Mouse (Mus musculus) heart, embryonic 14.5 days (tissue): ENCODE results near the gene 1700023F06Rik. TPM values are rescaled to one million over a fixed set of nuclear protein-coding genes. Genes with fewer than 3 reads are reported as not detected.
A peak's percentile ranks its signal among the peaks of the same experiment; 100 is the strongest.

ENCODE experiments used
- ATAC-seq: fragments of 200-750 bp; cut with Nextera tagmentation; 2 replicates; pipeline ENCODE4 v1.8.0; 2017; ENCODE audit warnings: low read depth, moderate TSS enrichment; ENCODE audit not compliant: insufficient number of reproducible peaks, insufficient read depth, low FRiP score
- H3K27ac ChIP-seq, 2 experiments: fragments of 200-500 bp in 1 of 2; fragments of 300-500 bp in 1 of 2; sonication (generic) in 1 of 2; replicated peaks in 1 of 2; 2 replicates each; pipeline ENCODE4 v1.5.1; 2012 to 2014; ENCODE audit warnings: low read depth in 2 of 2, low read length in 2 of 2, control low read depth in 1 of 2, mild to moderate bottlenecking in 1 of 2, mixed read lengths in 1 of 2; ENCODE audit not compliant: control insufficient read depth in 1 of 2, insufficient read depth in 1 of 2
- H3K27me3 ChIP-seq: fragments of 300-500 bp; sonication (generic); 2 replicates; pipeline ENCODE4 v1.6.1; 2014; ENCODE audit warnings: mild to moderate bottlenecking, low read length, control low read depth; ENCODE audit not compliant: control insufficient read depth, insufficient read depth
- H3K36me3 ChIP-seq: fragments of 300-500 bp; sonication (generic); 2 replicates; pipeline ENCODE4 v1.6.1; 2014; ENCODE audit warnings: mild to moderate bottlenecking, control low read depth, low read length, mixed read lengths; ENCODE audit not compliant: control insufficient read depth, insufficient read depth
- H3K4me1 ChIP-seq, 2 experiments: fragments of 200-500 bp in 1 of 2; fragments of 300-500 bp in 1 of 2; sonication (generic) in 1 of 2; 2 replicates each; pipeline ENCODE4 v1.6.1; 2012 to 2014; ENCODE audit warnings: low read length in 2 of 2, control low read depth in 1 of 2, mixed read lengths in 1 of 2; ENCODE audit not compliant: control insufficient read depth in 2 of 2, insufficient read depth in 2 of 2
- H3K4me2 ChIP-seq: fragments of 300-500 bp; sonication (generic); 2 replicates; pipeline ENCODE4 v1.6.1; 2014; ENCODE audit warnings: mild to moderate bottlenecking, low read length
- H3K4me3 ChIP-seq, 2 experiments: fragments of 200-500 bp in 1 of 2; fragments of 300-500 bp in 1 of 2; sonication (generic) in 1 of 2; 2 replicates each; pipeline ENCODE4 v1.5.1; 2012 to 2014; ENCODE audit warnings: low read length in 2 of 2, mild to moderate bottlenecking in 2 of 2, control low read depth in 1 of 2, low read depth in 1 of 2, moderate library complexity in 1 of 2; ENCODE audit not compliant: control insufficient read depth in 1 of 2, insufficient read depth in 1 of 2
- H3K9ac ChIP-seq: fragments of 300-500 bp; sonication (generic); 2 replicates; pipeline ENCODE4 v1.6.1; 2014; ENCODE audit warnings: mild to moderate bottlenecking, low read length
- H3K9me3 ChIP-seq: fragments of 300-500 bp; sonication (generic); 2 replicates; pipeline ENCODE4 v1.6.1; 2016; ENCODE audit warnings: low read length, control low read depth; ENCODE audit not compliant: control insufficient read depth
- WGBS: fragments of 180-500 bp; shearing (Covaris S2); extraction: QIAGEN DNeasy Blood & Tissue Kit; methylation state at CpG from one replicate; pipeline ENCODE4 v1.1.7; 2014; 5-methylcytosine and 5-hydroxymethylcytosine counted together
- polyA plus RNA-seq: library from polyadenylated mRNA; unstranded; fragments of >200 nt; fragmentation: Nextera tagmentation; extraction: Ambion mirVana; gene quantifications from 2 replicates; pipeline ENCODE4 v1.2.1, GENCODE M21; 2014

Gene 1700023F06Rik
- polyA plus RNA-seq, 1 experiment from 2014 or later, result 0.30 TPM

DNA sequence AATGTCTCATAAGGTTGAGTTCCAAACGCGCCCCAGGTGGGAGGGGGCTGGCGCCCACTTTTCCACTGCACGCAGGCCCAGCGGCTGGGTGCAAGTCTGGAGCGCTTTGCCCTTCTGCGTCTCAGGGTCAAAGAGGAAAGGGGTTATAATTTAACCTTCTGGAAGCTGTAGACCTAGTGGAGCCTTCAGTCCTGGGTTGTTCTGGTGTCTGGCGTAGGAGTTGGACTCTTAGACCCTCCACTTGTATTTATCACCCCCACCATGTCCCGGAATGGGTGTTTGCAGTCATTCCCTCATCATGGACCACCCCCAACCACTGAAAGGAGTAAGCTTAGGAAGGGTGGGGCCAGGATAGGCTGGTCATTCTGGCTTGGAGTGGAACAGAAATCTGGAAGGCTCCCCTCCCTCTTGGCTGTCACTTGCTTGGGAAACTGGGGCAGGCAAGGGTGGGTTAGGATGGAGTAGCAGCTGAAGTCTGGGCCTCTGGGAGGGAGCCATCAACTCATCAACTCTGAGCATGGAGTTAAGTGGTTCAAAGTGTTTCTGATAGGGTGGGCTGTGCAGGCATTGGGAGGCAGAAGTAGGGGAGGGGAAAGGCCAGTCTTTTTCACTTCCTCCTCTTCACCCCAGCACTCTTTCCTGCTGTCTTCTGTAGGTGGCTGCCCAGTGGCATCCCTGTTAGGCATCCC lies 36.5 kb downstream of the 1700023F06Rik start:
- H3K27me3 ChIP-seq, result peaks cover 22% of the 10 kb centered on the region
- ATAC-seq, result no peak
- H3K4me3 ChIP-seq, result peak overlapping the region; percentile 52 to 54; a peak in 2 of 4 replicates
- no peaks in the 10 kb centered on the region for H3K9me3 ChIP-seq
- WGBS, result 42% methylated on average over 9 of the region's 9 CpGs
- H3K9ac ChIP-seq, result peak overlapping the region; percentile 70; the same call in 1 of the 2 replicates
- H3K4me2 ChIP-seq, result peak overlapping the region; percentile 73
- peaks cover 16 to 34% of the 10 kb centered on the region in 2 experiments for H3K4me1 ChIP-seq
- 0 out of 4 replicates have a peak overlapping the region, but pooled peaks of 1 of the 2 experiments have one; percentile 3 for H3K27ac ChIP-seq
- H3K36me3 ChIP-seq, result no peaks in the 10 kb centered on the region

DNA sequence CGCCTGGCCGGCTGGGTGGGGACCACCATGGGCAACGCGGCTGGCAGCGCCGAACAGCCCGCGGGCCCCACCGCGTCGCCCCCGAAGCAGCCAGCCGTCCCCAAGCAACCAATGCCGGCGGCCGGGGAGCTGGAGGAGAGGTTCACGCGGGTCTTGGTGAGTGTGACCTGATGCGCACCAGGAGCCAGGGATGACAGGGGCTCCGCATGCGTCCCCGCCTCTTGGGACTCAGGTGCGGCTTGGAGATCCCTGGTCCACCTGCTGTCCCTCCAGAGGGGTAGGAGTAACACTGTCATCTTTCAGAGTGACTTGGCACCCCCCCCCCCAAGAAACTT lies 37.1 kb downstream of the 1700023F06Rik start:
- H3K27ac ChIP-seq, result no peak overlapping the region
- ATAC-seq, result no peak
- no peaks in the 10 kb centered on the region for H3K36me3 ChIP-seq
- peak overlapping the region; percentile 70 for H3K9ac ChIP-seq
- H3K4me1 ChIP-seq, result peaks cover 13 to 30% of the 10 kb centered on the region in 2 experiments
- peak overlapping the region; percentile 73 for H3K4me2 ChIP-seq
- peak overlapping the region; percentile 52 to 54 for H3K4me3 ChIP-seq
- 2% methylated on average over 23 of the region's 23 CpGs for WGBS
- H3K9me3 ChIP-seq, result no peaks in the 10 kb centered on the region
- H3K27me3 ChIP-seq, result peaks cover 22% of the 10 kb centered on the region

DNA sequence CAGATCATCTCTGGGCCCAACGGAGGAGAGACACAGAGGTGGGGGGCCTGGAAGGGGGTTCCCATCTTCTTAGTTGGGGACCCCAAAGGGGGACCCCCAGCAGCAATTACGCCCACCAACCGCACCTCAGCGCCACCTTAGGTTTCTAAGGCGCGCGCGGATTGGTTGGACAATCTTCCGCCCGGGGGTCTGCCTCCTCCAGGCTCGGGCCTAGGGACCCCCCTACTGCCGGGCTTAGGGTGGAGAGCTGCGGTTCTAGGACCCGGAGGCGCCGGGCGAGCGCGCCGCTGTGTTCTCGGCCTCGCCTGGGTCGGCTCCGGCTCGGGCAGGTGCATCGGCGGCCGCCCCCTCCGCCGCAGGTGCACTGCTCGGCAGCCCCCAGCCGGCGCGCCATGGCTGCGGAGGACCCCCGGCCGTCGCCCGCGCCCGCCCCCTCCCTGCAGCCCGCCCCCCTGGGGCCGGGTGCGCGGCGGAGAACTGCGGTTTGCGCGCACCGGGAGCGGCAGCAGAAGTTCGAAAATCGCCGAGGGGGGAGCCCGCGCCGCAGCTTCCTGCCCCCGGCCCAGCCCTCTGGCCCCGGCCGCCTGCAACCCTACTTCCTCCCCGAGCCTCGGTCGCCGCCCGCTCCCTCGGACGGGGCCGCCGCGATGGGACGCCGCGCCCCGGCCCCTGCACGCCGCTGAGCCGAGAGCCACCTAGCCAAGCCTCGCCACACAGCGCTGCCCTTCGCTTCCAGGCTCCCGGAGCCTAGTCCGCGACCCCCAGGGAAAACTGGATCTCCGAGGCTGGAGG lies 37.7 kb downstream of the 1700023F06Rik start, which contains the start of gene Fmnl1:
TSS of gene Fmnl1 (plus strand) at position 614 of the 792 bp plus-strand sequence.
- no peak for ATAC-seq
- Histone ChIP-seq H3K27ac (0 out of 4 replicates have a peak within 1 kb of the TSS, but pooled peaks of 1 of the 2 experiments have one; percentile 3), H3K4me1 (peaks cover 13 to 30% of the 10 kb centered on the region in 2 experiments), H3K4me3 (peak within 1 kb of the TSS; percentile 52 to 54), H3K9me3 (0 out of 2 replicates have a peak, but pooled peaks cover 2% of the 10 kb centered on the region), H3K27me3 (peaks cover 22% of the 10 kb centered on the region), H3K9ac (peak within 1 kb of the TSS; percentile 70), H3K36me3 (no peaks in the 10 kb centered on the region), H3K4me2 (peak within 1 kb of the TSS; percentile 73)
- 3% methylated on average over 59 of the region's 84 CpGs for WGBS

DNA sequence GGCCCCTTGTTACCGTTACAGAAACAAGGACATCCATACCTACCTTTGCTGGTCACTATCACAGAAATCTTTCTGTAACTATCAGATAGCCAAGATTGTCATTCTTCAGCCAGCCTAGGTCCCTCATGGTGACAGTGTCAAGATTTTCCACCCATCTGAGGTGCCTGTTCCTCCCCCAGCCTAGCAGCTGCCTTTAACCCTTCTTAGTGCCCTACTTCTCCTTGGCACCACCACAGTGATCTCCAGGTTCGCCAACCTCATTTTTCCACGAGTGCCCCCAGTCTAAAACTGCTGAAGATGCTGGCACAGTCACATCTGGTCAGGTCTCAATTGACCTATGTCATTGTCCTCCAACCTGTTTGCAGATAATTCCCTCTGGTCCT lies 38.3 kb downstream of the 1700023F06Rik start:
- Histone ChIP-seq H3K27ac (no peak overlapping the region), H3K27me3 (peaks cover 22% of the 10 kb centered on the region), H3K4me2 (peak overlapping the region; percentile 73), H3K4me3 (peak overlapping the region in 1 of 2 experiments; percentile 54; a peak in 2 of 4 replicates), H3K9me3 (0 out of 2 replicates have a peak, but pooled peaks cover 2% of the 10 kb centered on the region), H3K4me1 (peaks cover 13 to 29% of the 10 kb centered on the region in 2 experiments), H3K36me3 (no peaks in the 10 kb centered on the region), H3K9ac (peak overlapping the region; percentile 70)
- ATAC-seq, result no peak
- WGBS, result 54% methylated on average over 3 of the region's 3 CpGs

DNA sequence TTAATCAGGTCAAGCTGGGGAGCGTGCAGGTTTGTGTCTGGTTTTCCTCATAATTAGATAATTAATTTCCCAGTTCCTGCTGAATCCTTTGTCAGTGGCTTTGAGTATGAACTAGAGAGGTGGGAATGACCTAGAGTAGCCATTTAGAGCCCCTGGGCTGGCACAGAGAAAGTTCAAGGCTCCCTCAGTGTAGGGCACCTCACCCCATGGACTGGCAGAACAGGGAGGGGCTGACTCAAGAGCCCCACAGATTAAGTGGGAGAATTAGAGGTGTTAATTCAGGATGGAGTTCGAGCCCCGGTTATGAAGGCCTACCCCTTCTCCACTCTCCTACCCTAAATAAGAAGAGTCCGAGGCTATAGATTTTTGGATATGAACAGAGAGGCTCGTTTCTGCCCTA lies 38.7 kb downstream of the 1700023F06Rik start:
- Histone ChIP-seq H3K4me1 (peaks cover 10 to 25% of the 10 kb centered on the region in 2 experiments), H3K4me2 (no peak overlapping the region), H3K27ac (no peak overlapping the region), H3K9me3 (0 out of 2 replicates have a peak, but pooled peaks cover 2% of the 10 kb centered on the region), H3K9ac (no peak overlapping the region), H3K4me3 (no peak overlapping the region), H3K36me3 (no peaks in the 10 kb centered on the region), H3K27me3 (peaks cover 22% of the 10 kb centered on the region)
- ATAC-seq, result no peak
- WGBS, result 85% methylated on average over 5 of the region's 5 CpGs

DNA sequence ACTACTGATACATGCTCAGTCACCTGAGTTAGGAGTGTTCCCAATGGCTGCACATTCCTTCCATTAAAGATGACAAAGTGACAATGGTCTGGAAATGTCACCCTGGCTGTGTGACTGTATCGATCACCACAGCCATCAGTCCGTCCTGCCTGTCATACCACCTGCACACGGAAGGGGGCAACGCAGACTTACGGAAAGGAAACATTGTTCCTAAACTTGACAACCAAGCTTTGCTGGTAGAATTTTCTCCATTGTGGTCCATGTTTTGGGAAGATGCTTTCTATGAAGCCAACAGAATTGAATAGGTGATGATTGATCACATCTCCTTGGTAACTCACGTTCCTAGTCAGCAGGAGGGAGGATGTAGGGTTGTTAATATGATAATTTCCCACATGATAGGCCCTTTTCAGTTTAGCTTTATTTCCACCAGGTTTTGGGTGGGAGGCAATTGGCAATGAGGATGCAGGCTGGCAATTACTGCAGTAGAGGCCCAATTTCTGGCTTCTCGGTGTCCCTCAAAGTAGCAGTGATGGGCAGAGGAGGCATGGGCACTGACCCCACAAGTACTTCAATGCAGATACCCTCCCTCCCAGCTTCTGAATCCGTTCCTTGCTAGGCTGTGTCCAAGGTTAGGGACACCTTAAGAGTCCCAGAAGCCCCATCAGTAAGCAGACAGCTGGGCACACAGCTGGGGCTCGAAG lies 39.5 kb downstream of the 1700023F06Rik start:
- H3K27ac ChIP-seq, result no peak overlapping the region
- no peak for ATAC-seq
- 26% methylated on average over 9 of the region's 9 CpGs for WGBS
- peaks cover 12 to 26% of the 10 kb centered on the region in 2 experiments for H3K4me1 ChIP-seq
- H3K9ac ChIP-seq, result no peak overlapping the region
- H3K4me2 ChIP-seq, result no peak overlapping the region
- H3K27me3 ChIP-seq, result peaks cover 22% of the 10 kb centered on the region
- 0 out of 2 replicates have a peak, but pooled peaks cover 2% of the 10 kb centered on the region for H3K9me3 ChIP-seq
- H3K36me3 ChIP-seq, result no peaks in the 10 kb centered on the region
- H3K4me3 ChIP-seq, result no peak overlapping the region

DNA sequence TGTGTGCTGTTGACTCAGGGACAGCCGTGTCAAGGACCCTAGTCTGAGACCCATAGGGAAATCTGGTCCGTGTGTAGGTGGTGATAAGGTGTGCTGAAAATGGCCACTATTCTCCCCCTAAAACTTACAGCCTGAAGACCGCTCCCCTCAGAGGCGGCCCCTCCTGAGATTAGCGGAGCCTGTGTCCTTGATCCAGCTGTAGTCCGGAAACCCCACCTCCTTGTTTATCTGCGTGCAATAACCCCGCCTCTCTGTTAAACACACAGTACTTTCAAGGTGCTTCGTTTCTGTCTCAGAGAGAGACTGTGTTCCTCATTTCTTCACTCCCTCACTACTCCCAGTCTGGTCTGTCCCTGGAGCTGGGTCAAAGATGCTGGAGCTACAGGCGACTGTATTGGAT lies 44.0 kb downstream of the 1700023F06Rik start:
- 0 out of 2 replicates have a peak, but pooled peaks cover 2% of the 10 kb centered on the region for H3K9me3 ChIP-seq
- 19% methylated on average over 10 of the region's 10 CpGs for WGBS
- no peak overlapping the region for H3K4me3 ChIP-seq
- no peak overlapping the region for H3K27ac ChIP-seq
- no peaks in the 10 kb centered on the region for H3K27me3 ChIP-seq
- ATAC-seq, result no peak
- H3K36me3 ChIP-seq, result no peaks in the 10 kb centered on the region
- 0 out of 2 replicates have a peak overlapping the region, but pooled peaks have one; percentile 5 for H3K4me2 ChIP-seq
- H3K4me1 ChIP-seq, result peaks cover 2 to 5% of the 10 kb centered on the region in 2 experiments; a peak in 1 of 4 replicates
- no peak overlapping the region for H3K9ac ChIP-seq
